Mouse (Mus musculus) thymus, postnatal 36 days (tissue): Measurements from ENCODE around the gene Atp6v0b.

Source experiments
- DNase-seq, 2 experiments: peaks; one replicate each; pipeline ENCODE4 v3.0.0; 2022; ENCODE audit warnings: mixed read lengths in 2 of 2

Gene Atp6v0b

DNA sequence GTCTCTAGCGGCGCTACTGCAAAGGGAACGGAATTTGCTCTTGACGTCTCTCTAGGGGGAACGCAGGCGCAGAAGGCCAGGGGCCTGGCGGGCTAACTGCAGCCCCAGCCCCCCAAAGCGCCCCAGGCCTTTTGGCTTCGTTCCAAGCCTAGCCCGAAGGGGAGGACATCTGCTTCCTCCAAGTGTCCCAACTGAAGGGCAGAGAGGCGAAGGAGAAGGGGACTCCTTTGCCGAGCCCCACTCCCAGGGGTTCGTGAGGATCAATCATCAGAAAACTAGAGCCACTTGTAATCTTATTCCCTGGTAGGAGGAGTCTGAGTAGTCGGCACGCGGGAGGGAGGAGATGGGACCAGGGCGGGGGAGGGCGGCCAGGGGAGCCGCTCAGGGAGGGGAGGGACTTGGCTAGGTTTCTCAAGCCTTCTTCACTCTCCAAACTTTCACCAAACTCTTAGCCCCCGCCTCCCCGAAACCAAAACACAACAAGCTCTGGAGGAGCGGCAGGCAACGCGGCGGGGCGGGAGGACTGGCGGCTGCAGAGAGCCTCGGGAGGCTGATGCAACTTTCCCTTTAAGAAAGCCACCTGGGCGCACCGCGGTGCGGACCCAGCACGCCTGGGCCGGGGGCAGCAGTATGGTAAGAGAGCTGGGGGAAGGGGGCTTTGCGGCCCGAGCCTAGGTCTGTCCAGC lies 52.1 kb downstream of the Atp6v0b start:
- peak; percentile 25 to 27 for DNase-seq

GRCm38 (mm10) chr4:117834457-117834844 lies 52.7 kb downstream of the Atp6v0b start, which contains the start of gene Slc6a9:
TSS of gene Slc6a9 (plus strand) at chr4:117834506.
- no peak for DNase-seq
